ENCODE assay signal across 8 mouse cellular contexts in the genomic region with DNA sequence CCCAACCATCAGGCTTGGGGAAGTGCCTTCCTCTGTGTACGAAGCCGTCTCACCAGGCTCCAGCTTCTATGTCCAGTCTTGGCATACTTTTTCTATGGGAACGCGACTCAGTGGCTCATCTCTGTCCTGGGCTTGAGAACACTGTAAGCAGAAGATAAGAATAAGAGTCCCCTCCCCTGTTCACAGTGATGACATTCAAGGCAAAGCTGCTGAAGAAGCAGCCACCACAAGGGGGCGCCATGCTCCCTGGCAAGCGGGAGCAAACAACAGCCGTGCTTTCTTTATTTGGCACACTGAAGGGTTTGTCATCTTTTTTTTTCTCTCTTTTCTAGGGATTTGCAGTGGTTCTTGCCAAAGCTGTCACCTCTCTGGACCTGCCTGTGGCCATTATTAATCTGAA. TPM values are rescaled to one million over a fixed set of nuclear protein-coding genes. Genes with fewer than 3 reads are reported as not detected.
DNase-seq lines count a peak whose midpoint lies in the region; ATAC-seq and TF ChIP-seq lines count a peak whose summit lies in the region.

No protein-coding gene starts in this region.

- no peak overlapping the region for H3K27ac ChIP-seq in gastrocnemius, adult 2 months
- no peak overlapping the region for H3K27ac ChIP-seq in liver, embryonic 16.5 days (ENCODE audit: low read length)

- H3K4me3 ChIP-seq in gastrocnemius, adult 2 months = no peak overlapping the region
- no peak overlapping the region for H3K4me3 ChIP-seq in liver, embryonic 16.5 days (ENCODE audit: low read depth, low read length)

- intact Hi-C loops in gastrocnemius, adult 2 months (cut with DNase I) = no loop called here
- intact Hi-C loops in gastrocnemius, postnatal 36 days (cut with DNase I) = no loop called here

- 50% methylated on average over 7 of the region's 7 CpGs for WGBS in liver, embryonic 16.5 days (ENCODE audit: insufficient replicate concordance)

- peaks cover 25% of the 10 kb centered on the region for H3K36me3 ChIP-seq in liver, embryonic 16.5 days (ENCODE audit: control insufficient read depth, insufficient read depth)

- ATAC-seq in liver, embryonic 16.5 days (ENCODE audit: low read depth) = peak; percentile 78
- ATAC-seq in inflammation-experienced regulatory T-cells, adult 6 months = no peak

- TF ChIP-seq CTCF in gastrocnemius, adult 2 months (IDR thresholded peaks at IDR 0.05) = peak; percentile 57

- H3K9ac ChIP-seq in liver, embryonic 16.5 days (ENCODE audit: low read depth, low read length) = no peak overlapping the region

- no peaks in the 10 kb centered on the region for H3K9me3 ChIP-seq in liver, embryonic 16.5 days (replicated peaks; ENCODE audit: control insufficient read depth, low read length)

- no peaks in the 10 kb centered on the region for H3K4me1 ChIP-seq in liver, embryonic 16.5 days (ENCODE audit: control insufficient read depth, low read depth, low read length)

- H3K27me3 ChIP-seq in liver, embryonic 16.5 days (ENCODE audit: control insufficient read depth, insufficient read depth, low read depth, low read length) = no peaks in the 10 kb centered on the region

- DNase-seq in gastrocnemius, adult 2 months = no peak
- DNase-seq in gastrocnemius, postnatal 36 days = no peak
- peak; percentile 63 for DNase-seq in right cerebral cortex, postnatal 14 days
- no peak for DNase-seq in right cerebral cortex, adult 18-20 months
- peak; percentile 44 for DNase-seq in cerebellum, adult 9-11 months
- peak; percentile 74 for DNase-seq in thymus, postnatal 4 days

- H3K4me2 ChIP-seq in liver, embryonic 16.5 days (ENCODE audit: low read depth, low read length) = no peak overlapping the region

RNA-seq across cellular contexts. Expression of gene Tyw1, which starts 11.2 kb away (rescaled TPM):
- total RNA-seq in gastrocnemius, adult 2 months (2021) = 1 to 10 TPM; 9.5 TPM
- 10 to 100 TPM in 1 of 2 experiments, 1 to 10 TPM in 1; 9.6 to 10.3 TPM for total RNA-seq in gastrocnemius, postnatal 36 days (2021)
- polyA plus RNA-seq in liver, embryonic 16.5 days (2015; fragmentation: Nextera tagmentation; extraction: Ambion mirVana) = 9.5 and 10.3 TPM in 2 replicates
- polyA plus RNA-seq in inflammation-experienced regulatory T-cells, adult 6 months (2017; shearing (Covaris generic)) = 10 to 100 TPM; 30.4 to 35.1 (median 33.9) TPM

RNA-seq across cellular contexts. Expression of gene Sbds, which starts 11.3 kb away (rescaled TPM):
- total RNA-seq in gastrocnemius, adult 2 months (2021) = 10 to 100 TPM; 27.5 to 34.5 TPM
- 10 to 100 TPM; 24.1 to 24.6 TPM for total RNA-seq in gastrocnemius, postnatal 36 days (2021)
- 45.6 and 50.8 TPM in 2 replicates for polyA plus RNA-seq in liver, embryonic 16.5 days (2015; fragmentation: Nextera tagmentation; extraction: Ambion mirVana)
- 100 to 1,000 TPM; 108 to 150 (median 130) TPM for polyA plus RNA-seq in inflammation-experienced regulatory T-cells, adult 6 months (2017; shearing (Covaris generic))

RNA-seq across cellular contexts. Expression of gene Tmem248, which starts 49.8 kb away (rescaled TPM):
- total RNA-seq in gastrocnemius, adult 2 months (2021) = 10 to 100 TPM; 42.9 to 46.7 TPM
- total RNA-seq in gastrocnemius, postnatal 36 days (2021) = 10 to 100 TPM; 30.9 to 43.7 TPM
- polyA plus RNA-seq in liver, embryonic 16.5 days (2015; fragmentation: Nextera tagmentation; extraction: Ambion mirVana) = 21.8 and 24.0 TPM in 2 replicates
- 10 to 100 TPM; 11.2 to 13.4 (median 13.2) TPM for polyA plus RNA-seq in inflammation-experienced regulatory T-cells, adult 6 months (2017; shearing (Covaris generic))

Comparison
In these comparisons a context has a peak if more than half of its experiments do, and no peak if none do; other contexts are left out.
1. DNase-seq: peak in right cerebral cortex, postnatal 14 days (single experiment), cerebellum, adult 9-11 months (single experiment) and thymus, postnatal 4 days (single experiment); none in gastrocnemius, adult 2 months (single experiment), gastrocnemius, postnatal 36 days (0 of 2) and right cerebral cortex, adult 18-20 months (single experiment).